Mouse (Mus musculus) fibroblast of lung, adult 2 months (primary cell): ENCODE results near the gene Tuba1c.

Source experiments
- DNase-seq: peaks from one replicate; pipeline ENCODE4 v3.0.0-alpha.2; 2011; ENCODE audit warnings: low read depth

Tuba1c gene

GRCm38 (mm10) chr15:99029619-99030584, at the start of gene Tuba1c:
Gene Tuba1c (plus strand): TSS chr15:99029891.
- DNase-seq = peak; percentile 89

- DNase-seq = no peak
Observed at GRCm38 (mm10) chr15:98980012-98980614, 49.6 kb upstream of the Tuba1c start.

GRCm38 (mm10) chr15:98982100-98982499, 47.6 kb upstream of the Tuba1c start:
- no peak for DNase-seq

GRCm38 (mm10) chr15:98983431-98984081, 46.1 kb upstream of the Tuba1c start:
- DNase-seq = no peak

- DNase-seq = no peak
Observed at GRCm38 (mm10) chr15:98984681-98985080, 45.0 kb upstream of the Tuba1c start.

- DNase-seq = peak; percentile 76
Observed at GRCm38 (mm10) chr15:98985240-98985981, 44.3 kb upstream of the Tuba1c start.

GRCm38 (mm10) chr15:98985982-98986715, 43.5 kb upstream of the Tuba1c start:
- no peak for DNase-seq

- DNase-seq = no peak
Observed at GRCm38 (mm10) chr15:98987077-98987630, 42.5 kb upstream of the Tuba1c start.

GRCm38 (mm10) chr15:98987661-98988181, 42.0 kb upstream of the Tuba1c start:
- no peak for DNase-seq

- DNase-seq = no peak
Observed at GRCm38 (mm10) chr15:98988787-98989186, 40.9 kb upstream of the Tuba1c start.

- DNase-seq = no peak
Observed at GRCm38 (mm10) chr15:98989701-98990430, 39.8 kb upstream of the Tuba1c start.

- DNase-seq = no peak
Observed at GRCm38 (mm10) chr15:98990669-98991539, 38.8 kb upstream of the Tuba1c start.

GRCm38 (mm10) chr15:98991540-98992050, 38.1 kb upstream of the Tuba1c start:
- no peak for DNase-seq

GRCm38 (mm10) chr15:98992086-98992912, 37.4 kb upstream of the Tuba1c start:
- DNase-seq = no peak

- DNase-seq = no peak
Observed at GRCm38 (mm10) chr15:98993093-98993793, 36.4 kb upstream of the Tuba1c start.

- peak; percentile 85 for DNase-seq
Observed at GRCm38 (mm10) chr15:98993865-98994264, 35.8 kb upstream of the Tuba1c start.

- no peak for DNase-seq
Observed at GRCm38 (mm10) chr15:98994957-98995520, 34.7 kb upstream of the Tuba1c start.
